Mouse (Mus musculus) heart, embryonic 13.5 days (tissue): ENCODE results near the gene Otud3. TPM values are rescaled to one million over a fixed set of nuclear protein-coding genes. Genes with fewer than 3 reads are reported as not detected.
"Not testable (repeated sequence)": the region's sequence is repeated elsewhere in the genome, so short reads cannot be mapped to it uniquely, and the experiment has no call there.

Experiments used
- ATAC-seq: fragments of 200-750 bp; cut with Nextera tagmentation; 2 replicates; pipeline ENCODE4 v1.8.0; 2017; ENCODE audit warnings: moderate TSS enrichment; ENCODE audit not compliant: insufficient number of reproducible peaks, low FRiP score, low TSS enrichment; ENCODE audit errors: extremely low read depth
- H3K27ac ChIP-seq: fragments of 300-500 bp; sonication (generic); replicated peaks from 2 replicates; pipeline ENCODE4 v1.5.1; 2015; ENCODE audit warnings: moderate library complexity, mild to moderate bottlenecking, inconsistent platforms
- H3K27me3 ChIP-seq: fragments of 300-500 bp; sonication (generic); replicated peaks from 2 replicates; pipeline ENCODE4 v1.6.1; 2015; ENCODE audit warnings: mild to moderate bottlenecking, inconsistent platforms
- H3K36me3 ChIP-seq: fragments of 300-500 bp; sonication (generic); 2 replicates; pipeline ENCODE4 v1.6.1; 2015; ENCODE audit warnings: mild to moderate bottlenecking, inconsistent platforms
- H3K4me1 ChIP-seq: fragments of 300-500 bp; sonication (generic); 2 replicates; pipeline ENCODE4 v1.6.1; 2015; ENCODE audit warnings: inconsistent platforms
- H3K4me2 ChIP-seq: fragments of 300-500 bp; sonication (generic); 2 replicates; pipeline ENCODE4 v1.6.1; 2015; ENCODE audit warnings: inconsistent platforms, mild to moderate bottlenecking, moderate library complexity
- H3K4me3 ChIP-seq: fragments of 300-500 bp; sonication (generic); 2 replicates; pipeline ENCODE4 v1.5.1; 2015; ENCODE audit warnings: moderate library complexity, mild to moderate bottlenecking, inconsistent platforms
- H3K9ac ChIP-seq: fragments of 300-500 bp; sonication (generic); 2 replicates; pipeline ENCODE4 v1.6.1; 2015; ENCODE audit warnings: inconsistent platforms, mild to moderate bottlenecking, moderate library complexity
- H3K9me3 ChIP-seq: fragments of 300-500 bp; sonication (generic); 2 replicates; pipeline ENCODE4 v1.6.1; 2016; ENCODE audit warnings: inconsistent platforms
- WGBS: fragments of 180-500 bp; shearing (Covaris S2); methylation state at CpG from one replicate; pipeline ENCODE4 v1.1.7; 2015; ENCODE audit warnings: mixed read lengths; 5-methylcytosine and 5-hydroxymethylcytosine counted together
- polyA plus RNA-seq: library from polyadenylated mRNA; unstranded; fragments of >200 nt; fragmentation: Nextera tagmentation; extraction: Ambion mirVana; gene quantifications from 2 replicates; pipeline ENCODE4 v1.2.1, GENCODE M21; 2015

Otud3 gene
- polyA plus RNA-seq, 1 experiment from 2014 or later = 3.8 TPM

DNA sequence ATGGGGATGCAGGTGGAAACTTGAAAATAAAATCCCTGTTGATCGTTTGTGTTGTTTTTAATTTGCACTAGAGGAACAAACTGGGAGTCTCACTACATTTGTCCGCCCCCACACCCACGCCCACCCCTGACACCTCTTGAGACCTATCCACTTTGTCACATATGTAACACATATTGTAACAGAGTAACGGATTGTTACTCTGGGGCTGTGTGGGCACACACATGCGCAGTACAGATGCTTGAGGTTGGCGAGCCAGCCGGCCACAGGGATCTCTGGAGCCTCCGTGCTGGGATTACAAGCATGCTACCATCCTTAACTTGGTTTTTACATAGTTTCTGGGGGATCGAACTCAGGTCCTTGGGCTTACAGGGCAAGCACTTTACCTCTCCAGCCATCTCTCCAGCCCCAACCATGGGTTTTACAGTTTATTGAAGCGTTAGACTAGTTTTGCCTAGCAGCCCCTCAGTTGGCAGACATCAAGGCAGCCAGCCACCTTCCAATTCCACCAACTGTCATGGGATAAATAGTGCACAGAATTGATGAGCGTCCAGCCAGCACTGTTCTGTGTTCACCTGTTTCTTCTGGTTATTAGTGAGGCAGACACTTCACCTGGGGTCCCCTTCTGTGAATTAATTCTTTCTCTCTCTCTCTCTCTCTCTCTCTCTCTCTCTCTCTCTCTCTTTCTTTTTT lies 20.9 kb upstream of the Otud3 start:
- 75% methylated on average over 11 of the region's 11 CpGs for WGBS
- H3K4me3 ChIP-seq = no peak overlapping the region

DNA sequence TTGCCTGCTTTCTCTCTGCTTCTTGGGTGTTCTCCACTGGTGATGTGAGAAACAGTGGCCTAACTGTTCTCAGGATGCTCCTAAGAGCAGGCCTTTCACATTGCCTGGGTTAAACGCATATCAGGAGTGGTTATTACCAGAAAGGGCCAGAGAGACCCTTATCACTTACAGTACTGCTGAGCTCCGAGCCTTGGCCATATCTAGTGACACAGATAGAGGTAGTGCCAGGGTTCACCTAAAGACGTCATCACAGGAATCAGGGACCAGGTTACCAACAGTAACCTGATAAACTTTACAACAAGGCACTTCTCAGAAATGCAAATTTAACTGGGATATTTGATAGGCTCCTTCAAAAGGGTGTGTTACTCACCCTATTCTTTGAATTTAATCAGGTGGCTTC lies 20.1 kb upstream of the Otud3 start:
- no peaks in the 10 kb centered on the region for H3K36me3 ChIP-seq

More for the DNA sequence above, 20.9 kb upstream of the Otud3 start:
- no peak for ATAC-seq
- Histone ChIP-seq H3K4me2 (no peak overlapping the region), H3K27me3 (no peaks in the 10 kb centered on the region; the same call in 1 of the 2 replicates), H3K36me3 (no peaks in the 10 kb centered on the region), H3K9ac (no peak overlapping the region), H3K4me1 (no peaks in the 10 kb centered on the region), H3K9me3 (no peaks in the 10 kb centered on the region), H3K27ac (no peak overlapping the region)

DNA sequence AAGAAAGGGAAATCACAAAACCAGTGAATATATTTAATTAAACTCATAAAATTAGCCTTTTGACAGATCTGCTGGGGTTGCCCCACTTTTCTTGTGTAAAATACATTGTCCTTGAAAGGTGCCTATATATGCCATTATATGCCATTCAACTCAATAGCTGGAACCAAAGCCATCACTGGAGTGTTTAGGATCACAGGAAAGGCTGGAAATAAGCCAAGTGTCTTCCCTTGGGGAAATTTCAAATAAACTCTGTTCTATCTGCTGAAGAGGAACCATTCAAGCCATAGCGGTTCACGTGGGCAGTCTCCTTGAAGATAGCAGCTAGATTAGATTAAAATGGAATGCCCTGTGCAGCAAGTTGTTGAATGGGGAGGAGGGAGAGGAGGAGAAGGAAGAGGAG lies 11.8 kb upstream of the Otud3 start:
- Histone ChIP-seq H3K4me1 (peaks cover 5% of the 10 kb centered on the region; the same call in 1 of the 2 replicates), H3K9me3 (peaks cover 4% of the 10 kb centered on the region), H3K27ac (no peak overlapping the region), H3K9ac (no peak overlapping the region), H3K4me3 (no peak overlapping the region), H3K4me2 (no peak overlapping the region), H3K36me3 (no peaks in the 10 kb centered on the region), H3K27me3 (peaks cover 27% of the 10 kb centered on the region)
- 15% methylated on average over 2 of the region's 2 CpGs for WGBS
- no peak for ATAC-seq

More for the DNA sequence above, 20.1 kb upstream of the Otud3 start:
- Histone ChIP-seq H3K4me3 (no peak overlapping the region), H3K27me3 (no peaks in the 10 kb centered on the region; the same call in 1 of the 2 replicates), H3K9me3 (no peaks in the 10 kb centered on the region), H3K4me2 (no peak overlapping the region), H3K27ac (no peak overlapping the region), H3K9ac (no peak overlapping the region), H3K4me1 (no peaks in the 10 kb centered on the region)
- WGBS = 41% methylated on average over 3 of the region's 3 CpGs
- ATAC-seq = no peak

- peaks cover 25% of the 10 kb centered on the region for H3K27me3 ChIP-seq
- no peak overlapping the region; the same call in 1 of the 2 replicates for H3K9ac ChIP-seq
- no peak overlapping the region for H3K27ac ChIP-seq
- peak overlapping the region; percentile 16; the same call in 1 of the 2 replicates for H3K4me3 ChIP-seq
- peak overlapping the region; percentile 52 for H3K4me2 ChIP-seq
- no peaks in the 10 kb centered on the region for H3K36me3 ChIP-seq
- 4% methylated on average over 11 of the region's 11 CpGs for WGBS
- ATAC-seq = no peak
- H3K9me3 ChIP-seq = peaks cover 4% of the 10 kb centered on the region
- peaks cover 5% of the 10 kb centered on the region; the same call in 1 of the 2 replicates for H3K4me1 ChIP-seq
Observed at GRCm38 (mm10) chr4:138922131-138922459, 8.3 kb upstream of the Otud3 start.

- Histone ChIP-seq H3K9me3 (peaks cover 4% of the 10 kb centered on the region), H3K36me3 (no peaks in the 10 kb centered on the region), H3K4me1 (peaks cover 5% of the 10 kb centered on the region; the same call in 1 of the 2 replicates), H3K4me2 (peak overlapping the region; percentile 52), H3K27ac (no peak overlapping the region), H3K4me3 (peak overlapping the region; percentile 16; the same call in 1 of the 2 replicates), H3K9ac (no peak overlapping the region; the same call in 1 of the 2 replicates), H3K27me3 (peaks cover 24% of the 10 kb centered on the region)
- no peak for ATAC-seq
- WGBS = 31% methylated on average over 20 of the region's 20 CpGs
Observed at GRCm38 (mm10) chr4:138921254-138922130, 7.7 kb upstream of the Otud3 start.

GRCm38 (mm10) chr4:138917282-138917681 lies 3.5 kb upstream of the Otud3 start:
- no peak overlapping the region for H3K4me3 ChIP-seq

GRCm38 (mm10) chr4:138913141-138913787 lies 481 bp downstream of the Otud3 start:
- H3K27ac ChIP-seq = peak overlapping the region; percentile 60
- H3K4me3 ChIP-seq = peak overlapping the region; percentile 94
- WGBS = under 1% methylated on average over 52 of the region's 52 CpGs
- peaks cover 12% of the 10 kb centered on the region for H3K4me1 ChIP-seq
- H3K36me3 ChIP-seq = peaks cover 9% of the 10 kb centered on the region; the same call in 1 of the 2 replicates
- H3K27me3 ChIP-seq = 0 out of 2 replicates have a peak, but pooled peaks cover 2% of the 10 kb centered on the region
- H3K9ac ChIP-seq = peak overlapping the region; percentile 93
- H3K9me3 ChIP-seq = no peaks in the 10 kb centered on the region
- H3K4me2 ChIP-seq = peak overlapping the region; percentile 99
- ATAC-seq = no peak

More at GRCm38 (mm10) chr4:138917282-138917681, 3.5 kb upstream of the Otud3 start:
- Histone ChIP-seq H3K36me3 (no peaks in the 10 kb centered on the region), H3K27me3 (peaks cover 16% of the 10 kb centered on the region), H3K4me1 (peaks cover 15% of the 10 kb centered on the region), H3K4me2 (no peak overlapping the region), H3K9ac (no peak overlapping the region), H3K27ac (no peak overlapping the region), H3K9me3 (no peaks in the 10 kb centered on the region)
- no peak for ATAC-seq
- 77% methylated on average over 9 of the region's 9 CpGs for WGBS

DNA sequence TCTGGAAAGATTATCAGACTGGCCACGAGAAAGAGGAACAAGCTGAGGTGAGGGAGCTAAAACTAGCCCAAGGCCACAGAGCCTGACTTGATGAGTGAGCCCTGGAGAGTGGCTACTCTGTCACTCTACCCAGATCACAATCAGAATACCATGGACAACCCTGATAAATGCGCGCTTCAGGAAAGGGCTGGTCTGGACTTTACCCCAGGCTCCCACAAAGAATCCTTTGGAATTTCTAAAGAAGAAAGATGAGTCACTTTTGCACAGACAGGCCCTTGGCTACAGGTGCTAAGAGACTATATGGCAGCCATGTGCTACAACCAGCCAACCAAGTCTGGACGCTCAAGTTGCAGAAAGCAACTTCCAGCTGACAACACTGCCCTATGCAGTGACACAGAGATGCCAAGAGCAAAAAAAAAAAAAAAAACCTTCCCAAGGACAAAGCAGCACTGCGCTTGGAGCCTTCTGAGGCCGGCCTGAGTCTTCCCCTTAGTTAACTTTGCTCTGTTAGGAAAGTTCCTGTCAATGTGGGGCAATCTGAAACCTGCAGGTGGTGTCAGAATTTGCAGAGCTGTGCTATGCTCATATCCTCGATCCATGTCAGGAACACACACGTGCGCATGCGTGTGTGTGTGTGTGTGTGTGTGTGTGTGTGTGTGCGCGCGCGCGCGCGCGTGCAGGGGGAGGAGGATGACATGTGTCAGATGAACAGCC lies 8.0 kb downstream of the Otud3 start:
- H3K4me3 ChIP-seq = no peak overlapping the region

GRCm38 (mm10) chr4:138899361-138899760 lies 14.4 kb downstream of the Otud3 start:
- Histone ChIP-seq H3K36me3 (peaks cover 86% of the 10 kb centered on the region), H3K4me1 (no peaks in the 10 kb centered on the region; the same call in 1 of the 2 replicates), H3K4me2 (no peak overlapping the region), H3K27me3 (no peaks in the 10 kb centered on the region), H3K9ac (no peak overlapping the region), H3K27ac (no peak overlapping the region), H3K4me3 (no peak overlapping the region), H3K9me3 (no peaks in the 10 kb centered on the region)
- no peak for ATAC-seq
- WGBS = 62% methylated on average over 7 of the region's 7 CpGs

More for the DNA sequence above, 8.0 kb downstream of the Otud3 start:
- Histone ChIP-seq H3K4me2 (no peak overlapping the region), H3K36me3 (peaks cover 79% of the 10 kb centered on the region), H3K27me3 (no peaks in the 10 kb centered on the region), H3K27ac (no peak overlapping the region), H3K9ac (no peak overlapping the region), H3K4me1 (no peaks in the 10 kb centered on the region), H3K9me3 (no peaks in the 10 kb centered on the region)
- ATAC-seq = no peak
- WGBS = 87% methylated on average over 18 of the region's 18 CpGs

GRCm38 (mm10) chr4:138893789-138894188 lies 20.0 kb downstream of the Otud3 start:
- H3K4me2 ChIP-seq, ATAC-seq, H3K27ac ChIP-seq, H3K9ac ChIP-seq, H3K9me3 ChIP-seq, H3K27me3 ChIP-seq, H3K4me3 ChIP-seq, H3K4me1 ChIP-seq: not testable (repeated sequence)
- 87% methylated on average over 11 of the region's 11 CpGs for WGBS
- H3K36me3 ChIP-seq = peaks cover 50% of the 10 kb centered on the region
